Mouse (Mus musculus) cerebellum, adult 2 months (tissue): ENCODE data around the gene Dnajc4.

ENCODE experiments used
- CTCF ChIP-seq: fragments of 200-500 bp; IDR thresholded peaks from 2 replicates; pipeline ENCODE4 v1.5.1; 2011; ENCODE audit warnings: low read depth, mild to moderate bottlenecking, control low read depth, low read length, moderate library complexity, borderline replicate concordance; ENCODE audit not compliant: insufficient read depth
- POLR2A ChIP-seq: fragments of 200-500 bp; IDR thresholded peaks from 2 replicates; pipeline ENCODE4 v1.6.1; 2011; ENCODE audit warnings: low read length, control low read depth, borderline replicate concordance; ENCODE audit not compliant: insufficient read depth

DNA sequence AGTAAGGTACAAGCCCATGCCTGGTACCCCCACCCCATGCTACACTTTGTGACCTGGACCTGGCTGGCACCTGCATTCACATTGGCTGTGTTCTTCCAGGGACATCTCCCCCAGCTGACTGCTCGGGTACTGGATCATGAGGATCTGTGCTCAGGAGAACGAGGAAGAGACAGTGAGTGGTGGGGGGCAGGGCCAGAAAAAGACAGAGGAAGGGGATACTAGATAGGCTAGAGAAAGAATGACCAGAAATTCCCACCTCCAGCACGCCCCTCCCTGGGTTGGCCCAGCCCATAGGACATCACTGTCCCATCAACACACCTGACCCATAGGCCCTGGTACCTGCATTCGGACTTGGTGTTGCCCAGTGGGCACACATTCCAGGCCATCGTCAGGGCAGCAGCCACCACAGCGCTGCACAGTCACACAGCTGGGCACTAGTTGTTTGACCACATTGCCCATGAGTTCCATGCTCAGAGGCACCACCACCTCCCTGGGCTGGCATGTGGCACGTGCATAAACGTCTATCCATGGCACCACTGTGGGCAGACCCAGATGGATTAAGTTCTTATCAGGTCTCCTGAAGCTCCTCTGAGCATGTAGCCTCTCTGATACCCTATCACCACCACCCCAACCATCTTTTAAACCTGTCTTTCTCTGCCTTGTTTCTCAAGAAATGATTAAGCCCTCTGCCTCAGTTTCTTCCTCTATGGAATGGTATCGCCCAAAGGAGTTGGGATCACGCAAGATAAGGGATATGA lies 6.2 kb downstream of the Dnajc4 start:
- TF ChIP-seq CTCF: no peak
- TF ChIP-seq POLR2A: no peak
